Mouse (Mus musculus): ENCODE measurements around the gene Map7.
A peak's percentile ranks its signal among the peaks of the same experiment; 100 is the strongest.

Gene Map7

DNA sequence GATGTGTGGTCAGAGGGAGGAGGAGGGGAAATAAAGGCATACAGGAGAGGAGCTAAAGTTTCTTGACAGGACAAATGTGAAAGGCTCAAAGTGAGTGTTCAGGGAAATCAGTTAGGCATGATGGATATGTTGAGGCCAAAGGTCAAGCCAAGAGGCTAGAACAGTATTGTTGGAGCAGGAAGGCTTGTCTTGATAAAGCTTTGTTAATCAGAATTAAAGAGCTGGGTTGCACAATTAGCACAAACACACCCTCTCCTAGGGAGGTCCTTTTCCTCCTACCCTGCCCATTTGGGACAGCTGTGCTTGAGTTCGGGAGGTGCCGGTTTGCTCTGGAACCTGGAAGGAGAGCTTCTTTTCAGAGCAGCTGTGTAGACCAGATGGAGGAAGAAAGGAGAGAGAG is 5.2 kb downstream of the Map7 start:
- DNase-seq (ENCODE audit: low spot score), result no peak

GRCm38 (mm10) chr10:20155401-20155800 is 7.1 kb downstream of the Map7 start:
- DNase-seq (ENCODE audit: low spot score), result no peak

DNA sequence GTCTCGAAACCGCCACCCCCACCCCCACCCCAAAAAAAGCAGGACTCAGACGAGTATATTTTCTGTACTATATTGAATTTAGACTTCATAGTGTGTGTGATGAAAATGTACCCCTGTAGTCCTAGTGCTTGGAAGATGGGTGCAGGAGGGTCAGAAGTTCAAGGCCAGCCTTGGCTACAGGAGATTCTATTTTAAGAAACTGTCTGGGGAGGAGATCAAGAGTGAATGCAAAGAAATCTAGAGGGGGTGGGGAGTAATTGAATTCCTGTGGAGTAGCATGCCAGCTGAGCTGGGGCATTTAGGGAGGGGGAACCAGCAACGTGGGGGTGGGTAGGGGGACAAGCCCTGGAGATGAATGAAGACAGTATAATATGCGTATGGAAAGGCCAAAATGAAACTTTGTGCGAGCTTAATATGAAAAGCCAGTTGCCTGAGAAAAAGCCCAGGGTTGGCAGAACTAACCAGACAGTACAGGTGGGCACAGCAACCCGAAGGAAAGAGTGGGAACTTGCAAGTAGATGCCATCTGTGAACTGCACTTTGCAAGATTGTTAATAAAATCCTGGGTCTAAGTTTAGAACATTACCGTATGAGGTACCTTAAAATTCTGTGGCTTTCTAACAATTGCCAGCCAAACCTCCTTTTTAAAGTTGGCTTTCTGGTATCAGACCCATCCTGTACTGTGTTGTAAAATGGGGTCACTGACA is 8.9 kb downstream of the Map7 start:
- no peak for DNase-seq (ENCODE audit: low spot score)

- no peak for DNase-seq (ENCODE audit: low spot score)
Measured at GRCm38 (mm10) chr10:20158756-20159155, 10.5 kb downstream of the Map7 start.

DNA sequence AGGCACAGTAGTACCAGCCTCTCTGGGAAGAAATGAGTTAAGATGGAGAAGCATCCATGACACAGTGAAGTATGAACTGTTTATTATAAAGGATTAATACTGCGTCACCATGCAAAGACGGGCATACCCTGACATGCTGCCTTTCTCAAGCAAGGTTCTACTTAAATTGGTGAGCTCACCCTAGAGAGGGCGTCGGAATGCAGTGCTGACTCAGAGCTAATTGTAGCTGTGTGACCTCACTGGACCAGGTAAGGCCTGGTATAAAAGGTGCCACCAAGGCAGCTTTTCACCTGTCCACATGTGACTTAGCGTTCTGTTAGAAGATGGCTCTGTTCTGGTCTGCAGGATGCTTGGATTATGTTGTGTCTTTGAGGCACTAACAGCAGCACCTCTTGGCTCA is 11.0 kb downstream of the Map7 start:
- DNase-seq (ENCODE audit: low spot score), result no peak

GRCm38 (mm10) chr10:20160914-20161313 is 12.6 kb downstream of the Map7 start:
- DNase-seq (ENCODE audit: low spot score), result no peak

GRCm38 (mm10) chr10:20164810-20165209 is 16.5 kb downstream of the Map7 start:
- DNase-seq (ENCODE audit: low spot score), result no peak

GRCm38 (mm10) chr10:20166797-20167196 is 18.5 kb downstream of the Map7 start:
- DNase-seq (ENCODE audit: low spot score), result no peak

GRCm38 (mm10) chr10:20167467-20167866 is 19.2 kb downstream of the Map7 start:
- no peak for DNase-seq (ENCODE audit: low spot score)

DNA sequence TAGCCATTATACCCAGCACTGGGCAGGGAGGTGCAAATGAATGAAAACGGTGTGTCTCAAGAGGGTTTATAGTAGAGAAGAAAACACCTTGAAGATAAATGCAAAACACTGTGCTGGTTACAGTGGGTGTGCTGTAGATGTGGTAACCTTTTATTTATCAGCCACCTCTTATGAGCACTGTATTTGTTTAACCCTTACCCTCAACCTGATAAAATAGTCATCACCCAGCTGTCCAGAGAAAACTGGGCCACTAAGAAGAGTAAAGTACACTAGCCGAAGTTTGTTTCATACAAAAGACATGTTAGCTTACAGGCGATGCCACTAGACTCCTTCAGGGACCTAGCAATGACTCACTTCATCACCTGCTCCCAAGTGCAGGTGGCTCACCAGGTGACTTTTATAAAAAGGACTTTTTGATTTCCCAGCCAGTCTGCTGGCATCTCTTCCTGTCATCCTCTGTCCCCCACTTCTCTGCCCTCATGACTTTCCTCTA is 21.0 kb downstream of the Map7 start:
- DNase-seq (ENCODE audit: low spot score), result no peak

GRCm38 (mm10) chr10:20169927-20170604 is 21.8 kb downstream of the Map7 start:
- DNase-seq (ENCODE audit: low spot score), result no peak

GRCm38 (mm10) chr10:20170605-20171088 is 22.4 kb downstream of the Map7 start:
- DNase-seq (ENCODE audit: low spot score), result peak; percentile 78

GRCm38 (mm10) chr10:20171209-20171608 is 22.9 kb downstream of the Map7 start:
- DNase-seq (ENCODE audit: low spot score), result no peak

- DNase-seq (ENCODE audit: low spot score), result no peak
Measured at GRCm38 (mm10) chr10:20171756-20172155, 23.5 kb downstream of the Map7 start.

DNA sequence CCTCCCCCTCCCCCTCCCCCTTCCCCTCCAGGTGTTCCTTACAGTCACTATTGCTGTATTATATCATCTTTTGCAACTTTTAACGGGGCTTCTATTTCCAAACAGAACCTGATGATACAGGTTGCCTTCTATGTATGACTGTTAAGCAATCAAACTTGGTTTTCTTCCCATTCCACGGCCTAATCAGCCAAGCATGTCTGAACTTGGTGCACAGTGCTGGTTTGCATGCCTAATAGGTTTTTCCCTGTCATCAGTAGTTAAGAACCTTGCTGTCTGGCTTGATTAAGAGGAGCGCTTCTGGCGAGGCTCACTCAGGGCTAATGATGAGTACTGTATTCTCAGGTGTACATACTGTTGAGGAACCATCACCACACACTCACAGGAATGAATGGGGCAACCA is 25.5 kb downstream of the Map7 start:
- no peak for DNase-seq (ENCODE audit: low spot score)

DNA sequence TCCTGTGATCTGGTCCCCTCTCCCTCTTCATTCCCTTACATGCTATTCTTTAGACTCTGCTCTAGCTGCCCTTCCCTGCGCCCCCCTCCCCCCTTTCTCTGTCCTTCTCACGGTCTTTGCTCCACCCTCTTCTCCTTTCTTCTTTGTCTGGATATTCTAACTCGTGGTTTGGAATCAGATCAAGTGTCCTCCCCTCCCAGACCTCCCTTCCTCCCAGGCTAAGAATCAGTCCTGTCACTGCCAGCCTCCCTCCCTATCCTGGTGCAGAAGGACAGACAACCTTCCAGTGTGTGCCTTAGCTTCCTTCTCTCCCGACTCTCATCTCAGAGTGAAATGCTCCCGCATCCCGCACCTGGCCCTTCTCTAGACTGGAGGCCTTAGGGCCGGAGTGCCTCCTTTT is 27.8 kb downstream of the Map7 start:
- DNase-seq (ENCODE audit: low spot score), result no peak

- DNase-seq (ENCODE audit: low spot score), result no peak
Measured at GRCm38 (mm10) chr10:20178807-20179605, 30.7 kb downstream of the Map7 start.

DNA sequence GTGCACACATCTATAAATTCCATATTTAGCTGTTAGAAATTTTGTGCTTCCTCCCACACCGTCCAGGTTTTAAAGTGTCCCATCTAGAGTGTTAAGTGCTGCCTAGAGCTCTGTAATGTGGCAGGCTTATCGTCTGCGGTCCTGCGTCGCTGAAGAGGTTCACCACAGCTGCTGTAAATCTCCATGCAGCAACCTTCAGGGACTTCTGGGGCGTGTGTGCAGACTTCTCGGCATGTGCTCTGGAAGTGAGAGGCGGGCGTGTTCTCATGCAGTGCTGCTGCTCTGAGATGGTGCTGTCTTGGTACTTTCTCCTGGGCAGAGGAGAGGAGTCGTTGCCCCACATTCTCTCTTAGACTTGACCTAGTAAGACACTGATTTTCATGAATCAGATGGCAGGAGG is 32.9 kb downstream of the Map7 start:
- no peak for DNase-seq (ENCODE audit: low spot score)

- no peak for DNase-seq (ENCODE audit: low spot score)
Measured at GRCm38 (mm10) chr10:20181680-20182399, 33.6 kb downstream of the Map7 start.

DNA sequence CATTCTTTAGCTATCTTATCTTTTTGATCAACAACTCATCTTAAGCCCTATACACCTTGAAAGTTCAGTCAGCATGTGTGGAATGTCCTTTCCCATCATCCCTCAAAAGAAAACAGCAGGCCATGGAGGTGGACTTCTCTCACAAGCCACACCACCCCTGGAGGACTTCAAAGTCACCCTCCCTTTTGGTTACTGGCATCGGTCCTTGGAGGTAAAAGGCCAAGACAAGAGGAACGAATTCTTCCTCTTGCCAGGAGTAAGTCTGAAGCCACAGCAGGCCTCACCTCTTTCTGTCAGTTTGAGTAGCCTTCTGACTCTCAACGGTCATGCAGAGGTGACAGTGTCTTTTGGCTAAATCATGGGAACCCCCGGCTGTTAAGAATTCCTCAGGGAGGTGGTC is 36.1 kb downstream of the Map7 start:
- DNase-seq (ENCODE audit: low spot score), result no peak

DNA sequence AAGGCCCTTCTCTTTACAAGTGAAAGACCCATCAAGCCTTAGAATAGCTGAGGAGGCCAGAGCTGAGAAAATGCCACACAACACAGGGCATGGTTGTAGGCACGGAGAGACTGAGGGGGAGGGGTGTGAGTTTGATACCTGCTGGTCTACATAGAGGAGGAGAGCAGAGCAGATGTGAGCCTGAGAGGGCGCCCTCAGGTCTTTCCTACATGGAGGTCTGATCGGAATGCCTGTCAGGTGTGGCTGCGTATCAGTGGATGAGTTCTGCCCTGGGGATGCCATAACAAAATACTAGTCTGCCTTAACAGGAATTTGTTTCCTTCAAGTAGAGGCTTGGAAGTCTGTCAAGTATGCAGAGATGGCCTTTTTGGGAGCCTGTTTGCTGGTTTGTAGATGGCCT is 37.0 kb downstream of the Map7 start:
- no peak for DNase-seq (ENCODE audit: low spot score)

DNA sequence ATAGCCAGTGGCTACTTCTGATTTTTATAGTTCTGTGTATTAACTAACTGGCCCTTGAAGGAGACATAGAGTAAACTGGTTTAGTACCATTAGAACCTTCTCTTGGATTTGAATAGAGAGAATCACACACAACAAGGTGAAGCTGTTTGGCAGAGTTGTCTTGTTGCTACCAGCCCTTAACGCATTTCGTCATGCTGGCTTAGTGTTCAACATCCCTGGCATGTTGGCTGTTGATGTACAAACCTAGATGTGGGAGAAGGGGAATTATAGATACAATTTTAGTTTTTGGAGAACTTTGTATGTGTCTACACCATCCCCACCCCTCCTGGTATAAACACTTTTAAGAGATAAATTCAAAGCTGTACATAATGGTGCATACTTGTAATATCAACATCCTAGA is 37.5 kb downstream of the Map7 start:
- DNase-seq (ENCODE audit: low spot score), result no peak

Data from layer of hippocampus, adult 9-10 months (tissue).